Mouse (Mus musculus) midbrain, embryonic 11.5 days (tissue): ENCODE results near the gene Cped1. TPM values are rescaled to one million over a fixed set of nuclear protein-coding genes. Genes with fewer than 3 reads are reported as not detected.

Experiments used
- ATAC-seq: fragments of 200-750 bp; cut with Nextera tagmentation; 2 replicates; pipeline ENCODE4 v1.8.0; 2017; ENCODE audit warnings: moderate TSS enrichment, moderate library complexity; ENCODE audit not compliant: low FRiP score
- DNase-seq: peaks from one replicate; pipeline ENCODE4 v3.0.0; 2015; ENCODE audit warnings: low spot score; ENCODE audit errors: missing footprints
- H3K27ac ChIP-seq: fragments of 300-500 bp; sonication (generic); 2 replicates; pipeline ENCODE4 v1.5.1; 2014; ENCODE audit warnings: low read depth, low read length
- H3K27me3 ChIP-seq: fragments of 300-500 bp; sonication (generic); 2 replicates; pipeline ENCODE4 v1.6.1; 2014; ENCODE audit warnings: mild to moderate bottlenecking, low read length, moderate library complexity, mixed read lengths; ENCODE audit not compliant: control insufficient read depth, insufficient read depth
- H3K36me3 ChIP-seq: fragments of 300-500 bp; sonication (generic); 2 replicates; pipeline ENCODE4 v1.6.1; 2014; ENCODE audit warnings: mild to moderate bottlenecking, low read length, moderate library complexity, mixed read lengths; ENCODE audit not compliant: control insufficient read depth, insufficient read depth
- H3K4me1 ChIP-seq: fragments of 300-500 bp; sonication (generic); 2 replicates; pipeline ENCODE4 v1.6.1; 2014; ENCODE audit warnings: low read length; ENCODE audit not compliant: control insufficient read depth, insufficient read depth
- H3K4me2 ChIP-seq: fragments of 300-500 bp; sonication (generic); 2 replicates; pipeline ENCODE4 v1.6.1; 2014; ENCODE audit warnings: mild to moderate bottlenecking, moderate library complexity
- H3K4me3 ChIP-seq: fragments of 300-500 bp; sonication (generic); 2 replicates; pipeline ENCODE4 v1.5.1; 2014; ENCODE audit warnings: low read depth, low read length
- H3K9ac ChIP-seq: fragments of 300-500 bp; sonication (generic); 2 replicates; pipeline ENCODE4 v1.6.1; 2014; ENCODE audit warnings: low read length
- H3K9me3 ChIP-seq: fragments of 300-500 bp; sonication (generic); 2 replicates; pipeline ENCODE4 v1.6.1; 2016; ENCODE audit warnings: low read length; ENCODE audit not compliant: control insufficient read depth
- WGBS: fragments of 180-500 bp; shearing (Covaris S2); extraction: QIAGEN DNeasy Blood & Tissue Kit; methylation state at CpG from one replicate; pipeline ENCODE4 v1.1.7; 2014; 5-methylcytosine and 5-hydroxymethylcytosine counted together
- polyA plus RNA-seq: library from polyadenylated mRNA; unstranded; fragments of >200 nt; fragmentation: Nextera tagmentation; extraction: Ambion mirVana; gene quantifications from 2 replicates; pipeline ENCODE4 v1.2.1, GENCODE M21; 2014

Cped1 gene
- polyA plus RNA-seq, 1 experiment from 2014 or later, result 9.6 TPM

DNA sequence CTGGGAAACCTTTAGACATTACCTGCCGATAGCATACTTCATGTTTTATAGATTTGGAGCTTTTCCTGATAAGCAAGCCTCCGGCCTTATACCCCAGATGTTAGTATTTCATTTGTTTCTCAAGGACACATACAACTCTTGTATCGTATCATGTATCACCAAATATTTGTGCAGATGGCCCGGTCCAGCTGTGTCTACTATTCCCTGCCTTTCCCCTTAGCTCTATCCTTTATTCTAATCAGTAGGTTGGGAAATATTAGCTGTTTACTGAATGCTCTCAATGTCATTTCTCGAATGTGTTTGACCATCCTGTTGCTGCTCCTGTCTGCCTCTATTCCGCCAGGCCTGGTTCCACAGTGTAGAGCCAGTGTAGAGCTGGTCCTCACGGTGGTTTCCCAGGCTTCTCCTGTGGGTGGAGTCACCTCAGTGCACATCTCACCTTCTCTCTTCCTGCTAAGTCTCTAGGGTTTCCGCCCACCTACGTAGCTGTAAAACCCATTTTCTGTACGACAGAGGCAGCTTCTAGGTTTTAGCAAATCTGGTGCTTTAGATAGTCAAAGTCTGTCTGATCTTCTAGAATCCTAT, 18.3 kb downstream of the Cped1 start:
- DNase-seq (peak; percentile 83), ATAC-seq (no peak)

DNA sequence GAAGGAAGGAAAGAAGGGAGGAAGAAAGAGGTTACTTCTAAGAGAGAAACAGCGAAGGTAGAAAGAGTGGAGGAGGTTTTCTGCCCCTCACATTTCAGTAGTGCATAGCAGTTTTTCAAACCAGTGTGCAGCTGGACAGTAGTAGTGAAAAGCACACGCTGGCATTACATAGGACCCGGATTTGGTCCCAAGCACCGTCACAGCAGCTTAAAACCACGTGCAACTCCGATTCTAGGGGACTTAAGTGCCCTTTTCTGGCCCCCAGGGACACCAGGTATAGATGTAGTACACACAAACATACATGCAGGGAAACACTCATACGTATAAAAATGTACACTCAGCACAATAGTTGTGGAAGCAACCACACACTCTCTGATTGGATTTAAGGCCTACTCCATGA, 22.6 kb downstream of the Cped1 start:
- H3K9me3 ChIP-seq, result no peaks in the 10 kb centered on the region
- H3K9ac ChIP-seq, result no peak overlapping the region
- ATAC-seq (no peak), DNase-seq (peak; percentile 62)
- no peaks in the 10 kb centered on the region for H3K36me3 ChIP-seq
- no peak overlapping the region for H3K4me2 ChIP-seq
- WGBS, result 92% methylated on average over 7 of the region's 7 CpGs
- no peaks in the 10 kb centered on the region for H3K4me1 ChIP-seq
- no peaks in the 10 kb centered on the region for H3K27me3 ChIP-seq
- no peak overlapping the region for H3K4me3 ChIP-seq
- H3K27ac ChIP-seq, result no peak overlapping the region

More for the DNA sequence above, 18.3 kb downstream of the Cped1 start:
- no peaks in the 10 kb centered on the region for H3K27me3 ChIP-seq
- no peaks in the 10 kb centered on the region for H3K9me3 ChIP-seq
- H3K4me3 ChIP-seq, result no peak overlapping the region
- no peaks in the 10 kb centered on the region; the same call in 1 of the 2 replicates for H3K4me1 ChIP-seq
- no peak overlapping the region for H3K4me2 ChIP-seq
- no peak overlapping the region for H3K9ac ChIP-seq
- no peaks in the 10 kb centered on the region for H3K36me3 ChIP-seq
- WGBS, result 78% methylated on average over 10 of the region's 10 CpGs
- H3K27ac ChIP-seq, result no peak overlapping the region

DNA sequence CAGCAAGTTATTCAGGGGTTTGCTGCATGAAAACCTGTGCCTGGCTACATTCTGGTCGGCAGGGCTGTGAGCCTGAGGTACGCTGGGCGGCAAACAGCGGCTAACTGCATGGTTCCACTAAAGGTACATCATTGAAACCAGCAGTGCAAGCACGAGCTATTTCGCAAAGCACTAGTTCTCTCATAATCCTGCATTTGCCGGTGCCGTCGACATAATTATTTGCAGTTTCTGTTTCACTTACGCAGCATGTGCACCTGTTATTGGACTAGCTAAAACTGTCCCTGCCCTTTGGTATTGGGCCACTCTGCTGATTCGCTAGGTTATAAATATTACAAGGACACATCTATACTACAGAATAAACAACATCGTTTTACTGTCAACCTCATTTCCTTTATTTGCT, 24.5 kb downstream of the Cped1 start:
- no peaks in the 10 kb centered on the region for H3K27me3 ChIP-seq
- ATAC-seq (no peak), DNase-seq (peak; percentile 10)
- WGBS, result 87% methylated on average over 12 of the region's 12 CpGs
- H3K9me3 ChIP-seq, result no peaks in the 10 kb centered on the region
- H3K4me2 ChIP-seq, result no peak overlapping the region
- no peak overlapping the region for H3K27ac ChIP-seq
- H3K9ac ChIP-seq, result no peak overlapping the region
- no peak overlapping the region for H3K4me3 ChIP-seq
- H3K4me1 ChIP-seq, result no peaks in the 10 kb centered on the region
- H3K36me3 ChIP-seq, result no peaks in the 10 kb centered on the region

DNA sequence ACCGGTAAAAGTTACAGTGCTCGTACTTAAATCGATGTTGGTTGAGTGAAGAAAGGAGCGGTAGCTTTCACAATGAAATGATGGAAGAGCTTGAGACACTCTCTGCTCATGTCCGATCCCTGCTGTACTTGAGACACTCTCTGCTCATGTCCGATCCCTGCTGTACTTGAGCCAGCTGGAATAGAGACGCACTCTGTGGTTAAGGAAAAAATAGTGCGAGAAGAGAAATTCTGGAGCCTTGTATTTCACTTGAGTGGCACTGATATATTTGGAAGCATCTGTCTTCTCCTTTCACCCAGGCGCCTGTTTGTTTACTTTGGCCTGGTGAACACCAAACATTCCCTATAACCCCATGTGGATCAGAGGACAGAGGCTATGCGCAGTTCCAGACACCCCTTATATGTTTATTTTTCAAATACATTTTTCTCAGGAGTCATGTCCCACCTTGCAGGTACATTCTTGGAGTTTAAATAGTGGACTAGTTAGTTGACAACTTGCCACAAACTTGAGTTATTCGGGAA, 25.1 kb downstream of the Cped1 start:
- Histone ChIP-seq H3K9ac (no peak overlapping the region), H3K4me1 (no peaks in the 10 kb centered on the region), H3K27ac (no peak overlapping the region), H3K4me3 (no peak overlapping the region), H3K9me3 (no peaks in the 10 kb centered on the region), H3K27me3 (no peaks in the 10 kb centered on the region), H3K4me2 (no peak overlapping the region), H3K36me3 (no peaks in the 10 kb centered on the region)
- ATAC-seq, result no peak
- WGBS, result 93% methylated on average over 11 of the region's 11 CpGs
- no peak for DNase-seq

DNA sequence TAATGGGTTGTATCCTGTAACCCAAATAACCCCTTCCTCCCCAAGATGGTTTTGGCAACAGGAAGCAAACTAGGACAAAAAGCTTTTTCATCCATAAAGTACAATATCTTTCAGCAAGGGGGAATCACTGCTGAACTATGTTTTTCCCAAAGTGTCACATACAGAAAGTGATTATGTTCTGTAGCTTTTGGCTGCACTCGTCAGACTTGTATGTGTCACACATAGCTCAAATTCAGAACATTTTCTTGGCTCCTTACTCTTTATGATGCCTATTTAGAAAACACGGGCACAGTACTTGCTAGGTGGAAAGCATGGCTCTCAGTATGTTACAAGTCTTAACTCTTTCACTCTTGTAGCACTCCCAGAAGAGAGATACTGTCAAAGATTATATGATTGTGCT, 25.8 kb downstream of the Cped1 start:
- Histone ChIP-seq H3K4me3 (no peak overlapping the region), H3K4me1 (no peaks in the 10 kb centered on the region), H3K36me3 (no peaks in the 10 kb centered on the region), H3K27me3 (no peaks in the 10 kb centered on the region), H3K9me3 (no peaks in the 10 kb centered on the region), H3K9ac (no peak overlapping the region), H3K27ac (no peak overlapping the region), H3K4me2 (no peak overlapping the region)
- DNase-seq (no peak), ATAC-seq (no peak)
- WGBS, result 84% methylated on average over 2 of the region's 2 CpGs

DNA sequence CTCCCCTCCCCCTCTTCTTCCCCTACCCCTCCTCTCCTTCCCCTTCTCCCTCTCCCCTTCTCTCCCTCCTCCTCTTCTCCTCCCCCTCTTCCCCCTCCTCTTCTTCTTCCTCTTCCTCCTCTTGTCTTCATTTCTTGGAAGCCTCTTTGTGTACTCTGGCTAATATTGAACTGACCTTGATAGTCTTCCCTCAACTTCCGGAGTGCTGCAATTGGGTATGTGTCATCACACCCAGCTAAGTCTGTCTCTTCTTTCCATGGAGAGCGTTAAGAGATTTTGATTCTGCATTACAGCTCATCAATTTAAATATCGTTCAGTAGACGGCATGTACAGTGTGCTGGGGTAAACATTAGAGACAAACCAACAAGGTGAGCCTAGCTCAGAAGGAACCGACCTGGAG, 26.4 kb downstream of the Cped1 start:
- Histone ChIP-seq H3K4me2 (no peak overlapping the region), H3K4me3 (no peak overlapping the region), H3K4me1 (no peaks in the 10 kb centered on the region), H3K36me3 (no peaks in the 10 kb centered on the region), H3K27ac (no peak overlapping the region), H3K9me3 (no peaks in the 10 kb centered on the region), H3K27me3 (no peaks in the 10 kb centered on the region), H3K9ac (no peak overlapping the region)
- DNase-seq, result no peak
- no peak for ATAC-seq
- WGBS, result 87% methylated on average over 5 of the region's 5 CpGs

DNA sequence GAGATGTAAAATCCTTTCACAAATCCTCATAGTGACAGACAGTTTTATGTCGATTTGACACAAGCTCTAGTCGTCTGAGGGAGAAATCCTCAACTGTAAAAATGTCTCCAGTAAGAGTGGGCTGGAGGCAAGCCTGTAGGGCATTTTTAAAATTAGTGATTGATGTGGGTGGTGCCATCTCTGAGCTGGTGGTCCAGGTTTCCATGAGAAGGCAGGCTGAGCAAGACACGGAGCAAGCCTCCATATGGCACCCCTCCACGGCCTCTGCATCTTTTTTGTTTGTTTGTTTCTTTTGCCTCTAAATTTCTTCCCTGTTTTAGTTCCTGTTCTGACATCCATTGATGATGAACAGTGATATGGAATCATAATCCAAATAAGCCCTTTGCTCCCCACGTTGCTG, 26.8 kb downstream of the Cped1 start:
- Histone ChIP-seq H3K9me3 (no peaks in the 10 kb centered on the region), H3K27me3 (no peaks in the 10 kb centered on the region), H3K4me1 (no peaks in the 10 kb centered on the region), H3K4me2 (no peak overlapping the region), H3K27ac (no peak overlapping the region), H3K36me3 (no peaks in the 10 kb centered on the region), H3K4me3 (no peak overlapping the region), H3K9ac (no peak overlapping the region)
- ATAC-seq, result no peak
- 83% methylated on average over 5 of the region's 5 CpGs for whole genome bisulfite sequencing
- peak; percentile 51 for DNase-seq

DNA sequence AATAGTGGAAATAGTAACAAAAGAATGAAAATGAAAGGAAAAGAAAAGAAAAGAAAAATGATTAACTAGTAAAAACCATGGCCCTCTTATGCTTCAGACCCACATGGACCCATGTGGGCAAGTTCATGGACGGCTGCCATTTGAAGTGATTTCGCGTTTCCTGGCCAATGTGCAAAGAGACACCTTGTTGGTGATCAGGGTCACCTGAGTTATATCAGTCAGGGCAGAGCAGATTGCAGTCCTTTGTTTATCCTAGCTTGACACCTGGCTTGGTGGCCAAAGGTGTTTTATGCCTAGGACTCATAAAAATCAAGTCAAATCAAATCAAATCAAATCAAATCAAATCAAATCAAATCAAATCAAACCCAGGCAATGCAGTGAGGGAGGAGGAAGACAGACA, 27.7 kb downstream of the Cped1 start:
- no peak overlapping the region for H3K9ac ChIP-seq
- no peaks in the 10 kb centered on the region for H3K9me3 ChIP-seq
- no peak overlapping the region for H3K27ac ChIP-seq
- DNase-seq (peak; percentile 45), ATAC-seq (no peak)
- no peaks in the 10 kb centered on the region for H3K4me1 ChIP-seq
- H3K36me3 ChIP-seq, result no peaks in the 10 kb centered on the region
- no peak overlapping the region for H3K4me3 ChIP-seq
- no peaks in the 10 kb centered on the region for H3K27me3 ChIP-seq
- no peak overlapping the region for H3K4me2 ChIP-seq
- WGBS, result 94% methylated on average over 3 of the region's 3 CpGs

DNA sequence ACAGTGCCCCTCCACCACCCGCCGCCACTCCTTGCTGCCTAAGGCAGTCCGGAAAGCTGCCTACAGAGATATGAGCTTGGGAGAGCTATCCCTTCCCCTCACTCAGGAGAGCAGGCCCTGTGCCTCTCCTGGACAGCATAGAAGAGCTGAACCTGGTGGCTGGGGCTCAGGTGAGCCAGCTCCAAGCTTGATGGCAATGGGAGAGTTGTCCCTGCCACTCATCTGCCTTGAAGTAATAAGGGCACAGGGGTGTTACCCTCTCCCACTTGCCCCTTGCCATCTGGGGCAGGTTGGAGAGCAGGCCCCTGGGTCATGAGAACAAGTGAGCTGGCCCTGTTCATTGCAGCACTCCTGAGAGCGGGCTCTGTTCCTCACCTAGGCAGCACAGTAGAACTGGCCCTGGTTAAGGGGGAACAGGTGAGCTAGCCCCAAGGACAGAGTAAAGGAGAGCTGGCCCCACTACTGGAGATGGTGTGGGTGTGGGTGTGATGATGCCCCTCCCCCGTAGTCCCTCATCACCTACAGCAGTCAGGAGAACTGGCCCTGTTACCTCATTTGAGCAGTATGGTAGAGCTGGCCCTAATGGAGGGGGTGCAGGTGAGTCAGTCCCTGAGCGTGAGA, 28.7 kb downstream of the Cped1 start:
- WGBS, result 96% methylated on average over 6 of the region's 6 CpGs
- Histone ChIP-seq H3K27me3 (no peaks in the 10 kb centered on the region), H3K9me3 (no peaks in the 10 kb centered on the region), H3K9ac (no peak overlapping the region), H3K4me3 (no peak overlapping the region), H3K27ac (no peak overlapping the region), H3K36me3 (no peaks in the 10 kb centered on the region), H3K4me2 (no peak overlapping the region), H3K4me1 (no peaks in the 10 kb centered on the region)
- peak; percentile 33 for DNase-seq
- ATAC-seq, result 0 out of 2 replicates have a peak, but pooled peaks have one; percentile 16
